25 mouse cellular contexts compared by ENCODE assay signal in genomic region chr4:83198123-83198522, GRCm38 (mm10).
"Had no signal": no experiment of that assay in that cellular context is flagged by ENCODE, and none has a peak within 500 bp of the region (broad histone marks: within the 10 kb centered on the region; RNA-seq: fewer than 3 reads in every experiment).

No protein-coding gene starts in this region.

- H3K9me3 ChIP-seq: heart, embryonic 13.5 days; heart, embryonic 15.5 days; hindbrain, embryonic 13.5 days; hindbrain, embryonic 15.5 days; intestine, embryonic 15.5 days; limb, embryonic 13.5 days; limb, embryonic 15.5 days; liver, embryonic 12.5 days had no signal

- H3K36me3 ChIP-seq: heart, embryonic 13.5 days; heart, embryonic 15.5 days; hindbrain, embryonic 13.5 days; hindbrain, embryonic 15.5 days; intestine, embryonic 15.5 days; limb, embryonic 13.5 days; limb, embryonic 15.5 days; liver, embryonic 12.5 days had no signal

- H3K4me3 ChIP-seq: heart, adult 2 months; heart, embryonic 13.5 days; heart, embryonic 15.5 days; hindbrain, embryonic 13.5 days; hindbrain, embryonic 15.5 days; intestine, embryonic 15.5 days; layer of hippocampus, adult 2 months; limb, embryonic 13.5 days; limb, embryonic 15.5 days; liver, embryonic 12.5 days had no signal

- DNase-seq: forebrain, postnatal 0 days; gastrocnemius, postnatal 14 days; gastrocnemius, postnatal 36 days; heart, adult 11 months; heart, adult 2 months; heart, postnatal 14 days; heart, postnatal 36 days; kidney, adult 18-20 months; kidney, adult 8-10 months; kidney, postnatal 10 days; kidney, postnatal 25 days; kidney, postnatal 4 days; left cerebral cortex, postnatal 4 days had no signal

- H3K27ac ChIP-seq: heart, adult 2 months; heart, embryonic 13.5 days; heart, embryonic 15.5 days; hindbrain, embryonic 13.5 days; hindbrain, embryonic 15.5 days; intestine, embryonic 15.5 days; layer of hippocampus, adult 2 months; limb, embryonic 13.5 days; limb, embryonic 15.5 days; liver, embryonic 12.5 days; liver, embryonic 14.5 days had no signal

- H3K9ac ChIP-seq: forebrain, postnatal 0 days; heart, embryonic 13.5 days; heart, embryonic 15.5 days; hindbrain, embryonic 13.5 days; hindbrain, embryonic 15.5 days; intestine, embryonic 15.5 days; limb, embryonic 13.5 days; limb, embryonic 15.5 days; liver, embryonic 12.5 days; liver, embryonic 14.5 days had no signal

- ATAC-seq: forebrain, postnatal 0 days; inflammation-experienced regulatory T-cells, adult 6 months; intestine, embryonic 15.5 days; intestine, postnatal 0 days; liver, embryonic 12.5 days had no signal

- H3K4me1 ChIP-seq: heart, embryonic 13.5 days; heart, embryonic 15.5 days; hindbrain, embryonic 13.5 days; hindbrain, embryonic 15.5 days; intestine, embryonic 15.5 days; limb, embryonic 15.5 days; liver, embryonic 12.5 days had no signal

- H3K27me3 ChIP-seq: heart, embryonic 13.5 days; heart, embryonic 15.5 days; hindbrain, embryonic 13.5 days; hindbrain, embryonic 15.5 days; intestine, embryonic 15.5 days; limb, embryonic 13.5 days; limb, embryonic 15.5 days; liver, embryonic 12.5 days had no signal

- H3K4me2 ChIP-seq: heart, embryonic 13.5 days; heart, embryonic 15.5 days; hindbrain, embryonic 13.5 days; hindbrain, embryonic 15.5 days; intestine, embryonic 15.5 days; limb, embryonic 13.5 days; limb, embryonic 15.5 days; liver, embryonic 12.5 days had no signal
